Comparison of ENCODE assay signal across 19 mouse cellular contexts in the genomic region with DNA sequence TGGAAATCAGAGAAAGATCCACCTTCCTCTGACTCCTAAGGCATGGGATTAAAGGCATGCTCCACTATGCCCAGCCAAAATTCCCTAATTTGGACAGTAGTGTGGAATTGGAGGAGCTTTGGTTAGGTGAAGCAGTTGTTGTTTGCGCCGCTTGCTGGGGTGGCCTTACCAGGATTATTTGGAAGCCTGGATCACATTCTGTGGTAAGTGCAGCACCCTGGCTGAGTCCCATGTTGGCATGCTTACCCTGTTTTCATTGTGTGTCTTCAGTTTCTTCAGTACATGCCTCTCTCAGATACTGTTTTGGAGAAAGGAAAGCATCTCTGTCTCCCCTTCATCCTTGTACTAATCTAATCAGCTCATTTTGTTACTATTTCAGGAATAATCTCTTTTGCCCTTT. TPM values are rescaled to one million over a fixed set of nuclear protein-coding genes. Genes with fewer than 3 reads are reported as not detected.
DNase-seq lines count a peak whose midpoint lies in the region; ATAC-seq and TF ChIP-seq lines count a peak whose summit lies in the region.
"Had no signal": no experiment of that assay in that cellular context is flagged by ENCODE, and none has a peak within 500 bp of the region (broad histone marks: within the 10 kb centered on the region; RNA-seq: fewer than 3 reads in every experiment).

No protein-coding gene starts in this region.

- peaks cover 6% of the 10 kb centered on the region for H3K4me1 ChIP-seq in heart, adult 2 months (ENCODE audit: control insufficient read depth, insufficient read depth, low read length)
- H3K4me1 ChIP-seq in hindbrain, embryonic 16.5 days (ENCODE audit: control insufficient read depth, insufficient read depth, low read depth, low read length) = peaks cover 14% of the 10 kb centered on the region
- peaks cover 5% of the 10 kb centered on the region; the same call in 1 of the 2 replicates for H3K4me1 ChIP-seq in hindbrain, postnatal 0 days (ENCODE audit: insufficient read depth, low read length)
- peaks cover 33% of the 10 kb centered on the region for H3K4me1 ChIP-seq in bone marrow macrophage, adult 2 months (ENCODE audit: control insufficient read depth, insufficient read depth, low read length)
- peaks cover 24% of the 10 kb centered on the region for H3K4me1 ChIP-seq in liver, postnatal 0 days (ENCODE audit: insufficient read depth)

- intact Hi-C loops in heart, adult 2 months (cut with DNase I) = no loop called here
- intact Hi-C loops in heart, postnatal 36 days (cut with DNase I) = no loop called here

- peak overlapping the region; percentile 7; the same call in 1 of the 2 replicates for H3K4me3 ChIP-seq in heart, adult 2 months
- no peak overlapping the region for H3K4me3 ChIP-seq in hindbrain, embryonic 16.5 days (ENCODE audit: low read length)
- no peak overlapping the region for H3K4me3 ChIP-seq in hindbrain, postnatal 0 days (ENCODE audit: low read length)
- no peak overlapping the region for H3K4me3 ChIP-seq in bone marrow macrophage, adult 2 months (ENCODE audit: insufficient read depth, low read length)
- H3K4me3 ChIP-seq in liver, postnatal 0 days (ENCODE audit: low read depth, low read length) = no peak overlapping the region
- H3K4me3 ChIP-seq: embryonic facial prominence, embryonic 12.5 days; hindbrain, embryonic 15.5 days; limb, embryonic 15.5 days; neural tube, embryonic 13.5 days had no signal

- H3K27me3 ChIP-seq in heart, adult 2 months (ENCODE audit: control insufficient read depth, insufficient read depth, low read length) = no peaks in the 10 kb centered on the region
- H3K27me3 ChIP-seq in hindbrain, embryonic 16.5 days (replicated peaks; ENCODE audit: control insufficient read depth, insufficient read depth, low read length) = no peaks in the 10 kb centered on the region
- H3K27me3 ChIP-seq in hindbrain, postnatal 0 days (ENCODE audit: insufficient read depth, low read length) = no peaks in the 10 kb centered on the region
- no peaks in the 10 kb centered on the region for H3K27me3 ChIP-seq in liver, postnatal 0 days (ENCODE audit: insufficient read depth, low read length)
- H3K27me3 ChIP-seq: embryonic facial prominence, embryonic 12.5 days; hindbrain, embryonic 15.5 days; limb, embryonic 15.5 days; neural tube, embryonic 13.5 days had no signal

- no peak for TF ChIP-seq POLR2A in heart, adult 2 months (IDR thresholded peaks at IDR 0.05; ENCODE audit: insufficient read depth, low read depth, low read length)
- TF ChIP-seq POLR2A in bone marrow macrophage, adult 2 months (IDR thresholded peaks at IDR 0.05; ENCODE audit: borderline replicate concordance, low read depth, low read length) = no peak

- DNase-seq in heart, adult 2 months = no peak
- DNase-seq in heart, postnatal 36 days = no peak
- no peak for DNase-seq in hindbrain, postnatal 0 days (ENCODE audit: low spot score)
- DNase-seq in liver, postnatal 0 days = no peak
- DNase-seq in c-Kit-positive CD71-positive TER-119-positive erythroid progenitor cells, embryonic 14.5 days (ENCODE audit: low spot score) = no peak
- DNase-seq: adrenal gland, postnatal 14 days; B cell, adult 2 months; cerebellum, adult 8-10 months; kidney, adult 11 months; layer of hippocampus, postnatal 36 days; lung, postnatal 14 days; thymus, postnatal 4 days had no signal

- no peak overlapping the region for H3K9ac ChIP-seq in heart, adult 2 months (ENCODE audit: low read depth, low read length)
- peak overlapping the region; percentile 45; the same call in 1 of the 2 replicates for H3K9ac ChIP-seq in hindbrain, embryonic 16.5 days (ENCODE audit: low read depth, low read length)
- no peak overlapping the region for H3K9ac ChIP-seq in hindbrain, postnatal 0 days (replicated peaks; ENCODE audit: low read length)
- H3K9ac ChIP-seq in liver, postnatal 0 days (replicated peaks) = no peak overlapping the region
- H3K9ac ChIP-seq: embryonic facial prominence, embryonic 12.5 days; hindbrain, embryonic 15.5 days; limb, embryonic 15.5 days; neural tube, embryonic 13.5 days had no signal

- 48% methylated on average over 2 of the region's 2 CpGs for WGBS in heart, adult 2 months
- 85% methylated on average over 2 of the region's 2 CpGs for WGBS in hindbrain, embryonic 16.5 days
- WGBS in hindbrain, postnatal 0 days = 84% methylated on average over 2 of the region's 2 CpGs
- 77% methylated on average over 2 of the region's 2 CpGs for WGBS in liver, postnatal 0 days (ENCODE audit: insufficient replicate concordance)

- TF ChIP-seq EP300 in heart, adult 2 months (IDR thresholded peaks at IDR 0.05; ENCODE audit: insufficient read depth, low read depth, low read length) = no peak
- TF ChIP-seq EP300 in liver, postnatal 0 days (IDR thresholded peaks at IDR 0.05; ENCODE audit: low read depth) = no peak

- H3K4me2 ChIP-seq in hindbrain, embryonic 16.5 days (ENCODE audit: low read length) = no peak overlapping the region
- no peak overlapping the region for H3K4me2 ChIP-seq in hindbrain, postnatal 0 days (ENCODE audit: low read depth, low read length)
- H3K4me2 ChIP-seq in liver, postnatal 0 days (ENCODE audit: low read depth, low read length) = peak overlapping the region; percentile 22; the same call in 1 of the 2 replicates
- H3K4me2 ChIP-seq: embryonic facial prominence, embryonic 12.5 days; hindbrain, embryonic 15.5 days; limb, embryonic 15.5 days; neural tube, embryonic 13.5 days had no signal

- peak overlapping the region; percentile 53 for H3K27ac ChIP-seq in heart, adult 2 months
- no peak overlapping the region for H3K27ac ChIP-seq in hindbrain, embryonic 16.5 days (ENCODE audit: low read depth, low read length)
- no peak overlapping the region for H3K27ac ChIP-seq in hindbrain, postnatal 0 days
- H3K27ac ChIP-seq in bone marrow macrophage, adult 2 months (ENCODE audit: insufficient read depth, low read depth, low read length) = peak overlapping the region; percentile 41; the same call in 1 of the 2 replicates
- 0 out of 2 replicates have a peak overlapping the region, but pooled peaks have one; percentile 18 for H3K27ac ChIP-seq in liver, postnatal 0 days (ENCODE audit: low read depth)
- H3K27ac ChIP-seq: embryonic facial prominence, embryonic 12.5 days; hindbrain, embryonic 15.5 days; kidney, postnatal 0 days; limb, embryonic 15.5 days; neural tube, embryonic 13.5 days had no signal

- no peak for TF ChIP-seq CTCF in heart, adult 2 months (IDR thresholded peaks at IDR 0.05)
- TF ChIP-seq CTCF in hindbrain, postnatal 0 days (IDR thresholded peaks at IDR 0.05; ENCODE audit: low read depth) = no peak
- TF ChIP-seq CTCF in bone marrow macrophage, adult 2 months (IDR thresholded peaks at IDR 0.05; ENCODE audit: low read depth, low read length) = no peak
- no peak for TF ChIP-seq CTCF in liver, postnatal 0 days (IDR thresholded peaks at IDR 0.05; ENCODE audit: low read depth)

- no peak for ATAC-seq in hindbrain, embryonic 16.5 days
- ATAC-seq in hindbrain, postnatal 0 days = no peak
- no peak for ATAC-seq in liver, postnatal 0 days

- peaks cover 17% of the 10 kb centered on the region for H3K36me3 ChIP-seq in heart, adult 2 months (ENCODE audit: control insufficient read depth, insufficient read depth, low read length)
- H3K36me3 ChIP-seq in hindbrain, embryonic 16.5 days (ENCODE audit: control insufficient read depth, insufficient read depth, low read length) = no peaks in the 10 kb centered on the region
- H3K36me3 ChIP-seq in hindbrain, postnatal 0 days (ENCODE audit: insufficient read depth, low read length) = no peaks in the 10 kb centered on the region
- no peaks in the 10 kb centered on the region for H3K36me3 ChIP-seq in liver, postnatal 0 days (replicated peaks; ENCODE audit: insufficient read depth, low read length)
- H3K36me3 ChIP-seq: embryonic facial prominence, embryonic 12.5 days; hindbrain, embryonic 15.5 days; limb, embryonic 15.5 days; neural tube, embryonic 13.5 days had no signal

- H3K9me3 ChIP-seq in hindbrain, embryonic 16.5 days (ENCODE audit: control insufficient read depth, low read length) = no peaks in the 10 kb centered on the region
- H3K9me3 ChIP-seq in hindbrain, postnatal 0 days (ENCODE audit: low read length) = no peaks in the 10 kb centered on the region
- H3K9me3 ChIP-seq in liver, postnatal 0 days (ENCODE audit: low read length) = no peaks in the 10 kb centered on the region
- H3K9me3 ChIP-seq: embryonic facial prominence, embryonic 12.5 days; hindbrain, embryonic 15.5 days; limb, embryonic 15.5 days; neural tube, embryonic 13.5 days had no signal

- peaks cover 8% of the 10 kb centered on the region for H3K79me2 ChIP-seq in heart, adult 2 months (replicated peaks; ENCODE audit: control insufficient read depth, insufficient read depth, low read length)

RNA-seq across cellular contexts. Expression of gene Stard7, which starts 4.6 kb away (rescaled TPM):
- 100 to 1,000 TPM; 150 to 165 TPM for total RNA-seq in heart, adult 2 months (2021)
- polyA plus RNA-seq in heart, adult 2 months (2012; rRNA removed) = 64.0 and 151 TPM in 2 replicates
- 100 to 1,000 TPM; 157 to 170 TPM for total RNA-seq in heart, postnatal 36 days (2021)
- 85.9 and 91.6 TPM in 2 replicates for polyA plus RNA-seq in hindbrain, embryonic 16.5 days (2015; fragmentation: Nextera tagmentation; extraction: Ambion mirVana)
- 142 and 146 TPM in 2 replicates for total RNA-seq in hindbrain, postnatal 0 days (2014; rRNA removed)
- 92.3 and 94.3 TPM in 2 replicates for polyA plus RNA-seq in hindbrain, postnatal 0 days (2015; fragmentation: Nextera tagmentation; extraction: Ambion mirVana)
- 35.5 and 36.7 TPM in 2 replicates for polyA plus RNA-seq in bone marrow macrophage, adult 2 months (2012; ENCODE audit: insufficient read depth, insufficient read length, missing spikeins)
- 41.7 and 44.7 TPM in 2 replicates for polyA plus RNA-seq in liver, postnatal 0 days (2015; fragmentation: Nextera tagmentation; extraction: Ambion mirVana)

RNA-seq across cellular contexts. Expression of gene Tmem127, which starts 26.9 kb away (rescaled TPM):
- 10 to 100 TPM; 24.8 to 27.4 TPM for total RNA-seq in heart, adult 2 months (2021)
- polyA plus RNA-seq in heart, adult 2 months (2012; rRNA removed) = 45.6 and 64.8 TPM in 2 replicates
- total RNA-seq in heart, postnatal 36 days (2021) = 10 to 100 TPM; 27.9 to 28.3 TPM
- 58.7 and 61.1 TPM in 2 replicates for polyA plus RNA-seq in hindbrain, embryonic 16.5 days (2015; fragmentation: Nextera tagmentation; extraction: Ambion mirVana)
- total RNA-seq in hindbrain, postnatal 0 days (2014; rRNA removed) = 169 TPM in 2 replicates
- polyA plus RNA-seq in hindbrain, postnatal 0 days (2015; fragmentation: Nextera tagmentation; extraction: Ambion mirVana) = 72.1 and 76.1 TPM in 2 replicates
- polyA plus RNA-seq in bone marrow macrophage, adult 2 months (2012; ENCODE audit: insufficient read depth, insufficient read length, missing spikeins) = 41.6 and 46.2 TPM in 2 replicates
- polyA plus RNA-seq in liver, postnatal 0 days (2015; fragmentation: Nextera tagmentation; extraction: Ambion mirVana) = 10.0 and 11.4 TPM in 2 replicates

RNA-seq across cellular contexts. Expression of gene Ciao1, which starts 27.0 kb away (rescaled TPM):
- total RNA-seq in heart, adult 2 months (2021) = 10 to 100 TPM; 56.3 to 60.8 TPM
- 59.1 and 74.2 TPM in 2 replicates for polyA plus RNA-seq in heart, adult 2 months (2012; rRNA removed)
- total RNA-seq in heart, postnatal 36 days (2021) = 10 to 100 TPM; 60.5 to 63.5 TPM
- polyA plus RNA-seq in hindbrain, embryonic 16.5 days (2015; fragmentation: Nextera tagmentation; extraction: Ambion mirVana) = 59.0 and 61.6 TPM in 2 replicates
- total RNA-seq in hindbrain, postnatal 0 days (2014; rRNA removed) = 53.0 and 56.1 TPM in 2 replicates
- polyA plus RNA-seq in hindbrain, postnatal 0 days (2015; fragmentation: Nextera tagmentation; extraction: Ambion mirVana) = 30.0 and 35.3 TPM in 2 replicates
- 44.6 and 48.8 TPM in 2 replicates for polyA plus RNA-seq in bone marrow macrophage, adult 2 months (2012; ENCODE audit: insufficient read depth, insufficient read length, missing spikeins)
- 31.0 and 31.9 TPM in 2 replicates for polyA plus RNA-seq in liver, postnatal 0 days (2015; fragmentation: Nextera tagmentation; extraction: Ambion mirVana)

Comparison
In these comparisons a context has a peak if more than half of its experiments do, and no peak if none do; other contexts are left out.
1. H3K27ac ChIP-seq: peak in heart, adult 2 months (single experiment), bone marrow macrophage, adult 2 months (single experiment) and liver, postnatal 0 days (single experiment); none in hindbrain, embryonic 16.5 days (single experiment) and hindbrain, postnatal 0 days (single experiment).